Mouse (Mus musculus) left cerebral cortex, adult 9 months (tissue): ENCODE measurements around the gene Fam169b.

ENCODE experiments used
- DNase-seq, 2 experiments: peaks; one replicate each; pipeline ENCODE4 v3.0.0; 2022; ENCODE audit warnings: low spot score in 2 of 2

The Fam169b gene

DNA sequence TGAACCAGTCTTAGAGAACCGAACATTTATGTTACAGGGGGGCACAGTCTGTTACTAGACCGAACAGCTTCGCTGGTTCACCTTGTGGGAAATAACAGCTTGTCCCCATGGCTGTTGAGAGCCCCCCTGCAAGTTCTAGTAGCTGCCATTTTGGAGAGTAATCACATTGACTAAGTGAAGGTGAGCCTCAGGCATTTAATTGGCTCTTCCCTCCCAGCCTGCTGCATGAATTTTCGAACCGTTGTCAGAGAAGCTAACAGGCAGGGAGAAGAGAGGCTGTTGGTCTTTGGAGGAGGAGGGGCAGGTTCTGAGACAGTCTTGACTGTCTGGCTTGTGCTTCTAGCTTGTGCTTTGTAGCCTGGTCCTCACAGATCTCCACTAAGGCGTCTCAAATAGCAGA is 45.3 kb downstream of the Fam169b start:
- no peak for DNase-seq

DNA sequence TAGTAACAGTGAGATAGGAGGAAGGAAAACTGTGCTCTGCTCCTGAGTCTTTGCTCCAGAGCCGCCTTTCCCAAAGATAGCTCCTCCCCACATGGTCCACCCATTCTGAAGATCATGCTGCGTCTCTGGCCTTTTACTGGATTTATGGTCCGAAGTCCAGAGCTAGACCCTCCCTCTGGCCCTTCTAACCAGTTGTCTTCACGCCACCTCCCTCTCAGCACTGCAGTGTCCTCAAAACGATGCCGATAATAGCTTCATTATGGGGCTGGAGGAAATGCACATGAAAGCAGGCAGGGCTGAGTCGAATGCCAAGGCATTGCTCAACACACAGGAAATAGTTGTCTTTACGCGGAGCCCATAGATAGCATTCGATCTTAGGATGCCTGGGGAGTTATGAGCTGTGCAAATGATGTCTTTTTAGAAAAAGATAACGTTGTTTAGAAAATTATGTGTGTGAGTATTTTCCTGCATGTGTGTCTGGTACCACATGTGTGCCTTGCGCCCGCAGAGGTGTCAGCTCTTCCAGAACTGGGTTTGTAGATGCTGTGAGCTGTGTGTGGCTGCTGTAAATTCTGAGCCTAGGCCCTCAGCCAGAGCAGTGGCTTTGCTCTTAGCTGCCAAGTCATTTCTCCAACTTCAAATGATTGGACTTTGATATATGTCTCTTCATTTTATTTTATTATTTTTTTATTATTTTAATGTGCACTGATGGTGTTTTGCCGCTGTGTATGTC is 46.6 kb downstream of the Fam169b start:
- no peak for DNase-seq

DNA sequence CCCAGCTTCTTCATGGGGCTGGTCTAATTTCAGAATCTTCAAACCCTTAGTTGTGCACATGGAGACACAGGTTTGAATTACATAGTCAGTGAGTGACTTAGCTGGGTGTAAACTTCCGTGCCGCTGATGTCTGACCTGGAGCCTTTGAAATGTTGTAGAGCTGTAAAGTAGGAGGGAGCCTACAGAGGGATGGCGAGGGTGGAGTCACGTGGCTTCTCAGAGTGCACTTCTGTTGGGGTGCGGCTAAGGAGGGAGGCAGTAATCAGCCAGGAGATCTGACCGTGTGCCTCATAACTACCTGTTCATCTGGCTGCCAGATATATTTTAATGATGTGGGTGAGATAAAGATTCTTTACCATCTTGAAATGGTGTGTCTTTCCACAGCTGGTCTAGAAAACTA is 49.4 kb downstream of the Fam169b start:
- no peak for DNase-seq

DNA sequence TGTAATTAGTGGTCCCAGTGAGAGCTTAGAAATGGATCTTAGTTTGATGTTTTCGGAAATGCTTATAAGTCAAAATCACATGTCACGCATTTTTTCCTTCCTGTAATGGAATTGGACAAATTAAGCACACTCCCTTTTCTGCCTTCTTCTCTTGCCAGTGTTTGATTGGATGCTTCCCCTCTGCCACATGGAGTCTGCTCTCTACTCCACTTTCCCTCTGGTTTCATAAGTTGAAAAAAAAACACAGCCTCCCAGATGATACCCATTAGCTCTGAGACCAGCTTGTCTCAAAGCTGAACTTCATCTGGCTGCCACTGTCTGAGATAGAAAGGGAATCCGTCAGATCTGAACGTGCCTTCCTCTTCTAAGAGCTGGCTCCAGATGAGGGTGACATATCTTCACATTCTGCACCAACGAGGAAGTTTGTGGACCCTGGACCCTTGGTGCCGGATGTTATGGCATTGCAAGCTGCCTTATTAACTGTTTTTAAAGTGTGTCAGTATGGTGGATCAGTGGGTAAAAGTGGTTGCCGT is 52.6 kb downstream of the Fam169b start:
- DNase-seq, result no peak

DNA sequence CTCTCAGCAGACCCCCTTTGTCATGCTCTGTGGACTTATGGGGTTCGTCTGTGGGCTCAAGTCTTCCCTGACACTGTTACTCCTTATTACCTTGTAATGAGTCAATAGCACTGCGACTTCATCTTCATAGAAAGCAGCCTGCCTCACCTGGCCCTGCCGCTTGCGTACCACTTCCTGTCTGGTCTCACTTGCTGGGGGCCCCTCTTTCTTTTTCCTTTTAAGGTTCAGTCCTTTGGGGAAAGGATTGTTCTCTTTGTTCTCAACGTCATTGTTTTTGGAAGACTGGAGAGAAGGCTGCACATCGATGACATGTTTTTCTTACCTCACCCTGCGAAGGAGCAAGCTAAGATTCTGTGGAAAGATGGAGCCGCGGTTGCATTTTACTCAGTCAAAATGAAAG is 55.4 kb downstream of the Fam169b start:
- no peak for DNase-seq

DNA sequence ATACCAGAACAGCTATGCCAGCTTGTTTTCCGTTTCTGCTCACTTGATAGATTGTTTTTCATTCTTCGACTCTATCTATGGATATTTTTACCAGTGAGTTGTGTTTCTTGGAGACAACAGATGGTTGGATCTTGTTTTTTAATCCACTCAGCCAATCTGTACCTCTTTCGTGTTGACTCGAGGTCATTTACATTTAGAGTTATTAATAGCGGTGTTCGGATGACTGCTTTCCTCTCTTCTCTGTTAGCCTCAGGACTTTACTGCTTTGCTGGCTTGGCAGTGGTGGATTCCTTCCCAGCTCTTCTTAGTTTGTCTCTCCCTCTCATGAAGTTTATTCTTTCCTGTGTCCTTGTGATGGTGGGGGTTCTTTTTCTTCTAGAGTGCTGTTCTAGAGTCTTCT is 59.2 kb downstream of the Fam169b start:
- DNase-seq, result no peak

DNA sequence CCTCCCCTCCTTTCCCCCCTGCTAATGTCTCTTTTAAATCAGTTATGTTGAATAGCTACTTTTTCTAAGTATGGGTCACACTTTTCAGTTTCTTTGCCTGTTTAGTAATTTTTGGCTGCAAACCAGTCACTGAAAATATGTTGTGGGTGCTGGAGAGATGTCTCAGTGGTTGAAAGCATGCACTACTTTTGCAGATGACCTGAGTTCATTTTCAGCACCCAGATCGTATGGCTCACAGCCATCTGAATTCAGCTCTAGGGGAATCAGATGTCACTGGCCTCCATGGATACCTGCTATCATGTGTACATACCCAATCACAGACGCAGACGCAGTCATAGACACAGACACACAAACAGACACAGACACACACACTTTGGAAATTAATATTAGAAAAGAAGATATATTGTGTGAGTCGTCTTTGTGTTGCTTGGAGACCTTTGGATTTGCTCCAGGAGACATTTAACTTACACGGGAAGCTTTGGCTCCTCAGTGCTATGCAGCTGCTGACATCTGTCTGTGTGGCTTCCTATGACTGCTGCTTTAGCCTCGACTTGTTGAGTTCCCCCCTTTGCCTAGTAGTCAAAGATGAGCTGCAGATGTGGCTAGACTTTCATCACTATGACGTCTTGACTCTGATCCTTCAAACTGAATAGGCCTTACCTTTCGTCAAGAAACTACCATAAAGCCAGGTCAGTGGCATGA is 63.6 kb downstream of the Fam169b start:
- DNase-seq, result no peak

DNA sequence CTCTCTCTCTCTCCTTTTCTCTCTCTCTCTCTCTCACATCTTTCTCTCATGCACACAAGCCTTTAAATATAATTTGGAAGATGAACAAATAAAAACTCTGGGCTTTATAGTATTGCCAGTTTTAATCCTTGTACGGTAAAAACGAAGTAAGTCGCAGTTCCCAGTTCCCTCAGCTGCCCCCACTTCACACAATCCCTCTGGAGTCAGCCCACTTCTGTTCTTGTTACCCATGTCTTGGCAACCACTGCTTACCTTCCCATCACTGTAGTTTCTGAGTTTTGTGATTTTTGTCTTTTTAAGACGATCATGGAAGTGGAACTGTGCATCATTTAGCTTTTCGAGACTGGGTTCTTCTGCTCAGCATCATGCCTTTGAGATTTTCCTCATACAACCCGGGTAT is 65.0 kb downstream of the Fam169b start:
- no peak for DNase-seq

DNA sequence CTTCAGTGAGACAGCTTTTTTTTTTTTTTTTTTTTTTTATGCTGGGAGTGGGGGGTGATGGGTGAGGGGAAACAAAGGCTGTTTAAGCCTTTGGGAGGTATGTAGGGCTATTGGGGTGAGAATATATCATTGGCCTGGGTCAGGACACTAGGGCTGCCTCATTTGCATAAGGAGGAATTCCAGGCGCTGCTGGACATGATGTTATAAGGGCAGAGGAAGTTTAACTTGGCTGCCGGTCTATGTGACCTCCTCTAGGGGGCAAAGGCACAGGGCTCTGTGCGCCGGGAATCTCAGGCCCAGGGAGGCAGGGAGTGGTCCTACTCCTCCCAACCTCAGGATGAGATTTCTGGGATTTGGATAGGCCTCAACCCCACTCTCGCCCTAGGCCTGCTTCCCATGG is 70.9 kb downstream of the Fam169b start:
- no peak for DNase-seq

DNA sequence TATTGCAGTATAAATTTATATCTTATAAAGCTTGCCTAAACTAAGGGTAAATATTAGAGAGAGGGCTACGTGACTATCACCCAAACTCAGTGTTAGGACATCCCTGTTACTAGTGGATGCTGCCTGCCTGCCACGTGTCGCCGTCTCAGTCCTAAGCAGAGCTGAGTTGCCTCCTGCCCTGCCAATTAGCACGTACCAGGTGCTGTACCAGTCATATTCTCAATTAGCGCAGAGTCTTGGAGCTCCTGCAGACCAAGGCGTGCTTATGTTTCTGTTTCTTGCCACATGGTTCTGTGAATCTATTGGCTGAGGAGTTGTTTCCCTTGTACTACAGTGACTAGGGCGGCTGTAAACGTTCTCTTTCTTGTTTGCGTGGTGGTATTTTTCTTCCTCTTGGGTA is 72.3 kb downstream of the Fam169b start:
- no peak for DNase-seq

DNA sequence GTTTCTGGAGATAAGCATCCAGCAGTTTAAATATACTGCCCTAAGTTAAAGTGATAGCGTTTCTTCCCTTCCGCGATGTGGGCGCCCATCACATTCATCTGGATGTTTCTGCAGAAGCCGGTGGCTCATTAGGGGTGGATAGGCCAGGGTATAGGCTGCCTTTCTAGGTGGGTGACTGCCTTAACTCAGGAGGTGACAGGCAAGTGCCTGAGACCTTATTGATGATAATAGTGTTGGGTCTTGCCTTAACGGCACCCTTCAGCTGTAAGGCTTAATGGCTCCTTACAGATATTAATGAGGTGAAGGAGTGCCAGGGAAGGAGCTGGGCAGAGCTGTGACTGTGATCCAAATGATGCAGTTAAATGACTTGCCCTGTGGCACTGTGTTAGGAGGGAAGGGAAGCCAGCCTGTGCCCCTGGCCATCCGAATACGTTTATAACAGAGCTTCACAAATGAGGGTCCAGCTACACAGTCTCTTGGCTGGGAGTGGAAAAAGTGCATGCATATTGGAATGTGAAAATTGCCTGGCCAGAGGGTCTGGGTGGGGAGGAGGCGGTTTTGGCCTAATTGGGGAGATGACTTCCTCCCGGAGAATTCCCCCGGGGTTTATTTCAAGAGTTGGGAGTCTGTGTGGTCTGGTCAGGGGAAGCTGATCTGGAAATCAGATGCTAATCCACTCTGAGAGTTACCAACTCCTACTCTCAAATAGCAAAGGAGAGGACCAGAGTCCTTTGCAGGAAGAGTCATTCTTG is 81.9 kb downstream of the Fam169b start:
- no peak for DNase-seq

DNA sequence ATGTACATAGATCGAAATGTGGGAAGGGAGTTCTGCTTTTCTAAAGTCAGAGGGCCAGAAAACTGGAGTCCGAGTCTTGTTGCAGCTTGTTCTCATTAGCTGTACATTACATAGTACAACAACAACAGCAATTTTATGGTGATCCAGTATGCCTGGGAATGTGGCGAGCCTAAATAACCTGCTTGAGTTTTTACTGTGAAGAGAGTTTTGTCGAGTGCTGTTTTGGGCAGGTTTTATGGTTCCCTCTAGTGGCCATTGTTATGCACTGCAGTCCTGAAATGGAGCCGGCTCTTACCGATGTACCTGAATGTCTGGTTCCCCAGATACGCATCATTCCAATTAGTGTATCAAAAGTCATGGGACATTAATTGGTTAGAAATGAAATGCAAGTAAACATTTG is 83.8 kb downstream of the Fam169b start:
- peak in 1 of 2 experiments; percentile 73 for DNase-seq

DNA sequence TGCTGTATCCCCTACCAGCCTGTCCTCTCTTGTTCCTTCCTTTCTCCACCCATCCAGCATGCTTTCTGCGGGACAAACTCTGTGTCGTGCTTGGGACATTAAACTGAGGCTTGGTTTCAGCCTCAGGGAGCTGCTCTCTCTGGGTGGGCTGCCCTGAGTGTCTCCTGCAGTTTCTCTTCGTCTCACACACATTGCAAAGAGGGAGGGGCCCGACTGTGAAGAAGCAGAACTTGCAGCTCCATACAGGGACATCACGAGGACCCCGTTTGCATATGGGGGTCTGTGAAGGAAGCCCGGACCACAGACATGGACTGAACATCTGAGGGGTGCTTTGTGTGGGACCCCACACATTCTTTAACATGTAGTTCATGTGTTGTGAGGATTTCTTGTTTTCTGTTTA is 89.0 kb downstream of the Fam169b start:
- DNase-seq, result no peak

DNA sequence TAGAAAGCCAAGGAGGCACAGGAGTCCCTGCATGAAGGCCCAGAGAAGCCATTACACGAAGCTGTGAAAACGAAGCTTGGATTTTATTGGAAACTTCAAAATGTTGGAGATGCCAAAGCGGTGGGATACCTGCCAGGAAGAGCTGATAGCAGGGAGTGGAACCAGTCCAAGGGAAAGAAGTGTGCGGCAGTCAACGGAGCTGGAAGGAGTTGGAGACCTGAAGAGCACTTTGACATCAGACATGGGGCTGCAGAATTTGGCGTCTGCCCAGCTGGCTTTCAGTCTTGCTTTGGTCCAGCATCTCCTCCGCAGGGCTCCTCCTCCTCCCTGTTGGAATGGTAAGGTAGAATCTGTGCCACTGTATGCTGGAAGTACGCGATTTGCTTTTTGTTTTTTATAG is 92.1 kb downstream of the Fam169b start:
- DNase-seq, result peak in 1 of 2 experiments; percentile 16

DNA sequence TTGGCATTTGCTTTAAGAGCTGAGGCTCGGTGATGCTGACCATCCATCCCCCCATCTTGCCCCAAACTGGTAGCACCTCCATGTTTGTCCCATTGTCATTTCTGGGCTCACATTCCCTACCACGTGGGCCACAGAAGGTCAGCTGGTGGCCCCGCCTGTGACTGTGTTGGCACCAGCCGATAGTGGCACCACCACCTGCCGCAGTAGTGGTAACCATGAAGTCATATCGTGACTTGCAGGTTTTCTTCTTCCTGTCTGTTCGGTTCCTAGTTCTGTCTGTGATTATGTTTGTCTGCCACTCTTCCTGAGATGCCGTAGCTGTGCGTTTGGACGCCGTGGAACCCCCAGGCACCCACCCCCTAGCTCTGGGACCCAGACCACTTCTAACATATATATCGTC is 95.3 kb downstream of the Fam169b start:
- no peak for DNase-seq

DNA sequence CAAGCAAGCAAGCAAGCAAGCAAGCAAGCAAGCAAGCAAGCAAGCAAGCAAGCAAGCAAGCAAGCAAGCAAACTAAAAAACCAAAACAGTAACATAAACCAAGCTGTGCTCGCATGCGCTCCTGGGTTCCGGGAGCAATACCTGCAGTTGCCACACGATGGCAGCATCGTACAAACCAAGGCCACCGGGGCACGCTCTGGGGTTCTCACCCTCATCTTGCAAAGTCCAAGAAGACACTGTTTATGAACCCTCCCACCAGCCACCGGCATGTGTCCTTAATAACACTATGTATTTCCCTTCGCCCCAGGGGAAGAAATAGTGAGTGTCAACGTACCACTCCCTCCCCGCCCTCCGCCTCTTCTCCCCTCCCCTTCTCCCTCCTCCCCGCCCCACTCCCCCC is 96.1 kb downstream of the Fam169b start:
- DNase-seq, result peak in 1 of 2 experiments; percentile 70

DNA sequence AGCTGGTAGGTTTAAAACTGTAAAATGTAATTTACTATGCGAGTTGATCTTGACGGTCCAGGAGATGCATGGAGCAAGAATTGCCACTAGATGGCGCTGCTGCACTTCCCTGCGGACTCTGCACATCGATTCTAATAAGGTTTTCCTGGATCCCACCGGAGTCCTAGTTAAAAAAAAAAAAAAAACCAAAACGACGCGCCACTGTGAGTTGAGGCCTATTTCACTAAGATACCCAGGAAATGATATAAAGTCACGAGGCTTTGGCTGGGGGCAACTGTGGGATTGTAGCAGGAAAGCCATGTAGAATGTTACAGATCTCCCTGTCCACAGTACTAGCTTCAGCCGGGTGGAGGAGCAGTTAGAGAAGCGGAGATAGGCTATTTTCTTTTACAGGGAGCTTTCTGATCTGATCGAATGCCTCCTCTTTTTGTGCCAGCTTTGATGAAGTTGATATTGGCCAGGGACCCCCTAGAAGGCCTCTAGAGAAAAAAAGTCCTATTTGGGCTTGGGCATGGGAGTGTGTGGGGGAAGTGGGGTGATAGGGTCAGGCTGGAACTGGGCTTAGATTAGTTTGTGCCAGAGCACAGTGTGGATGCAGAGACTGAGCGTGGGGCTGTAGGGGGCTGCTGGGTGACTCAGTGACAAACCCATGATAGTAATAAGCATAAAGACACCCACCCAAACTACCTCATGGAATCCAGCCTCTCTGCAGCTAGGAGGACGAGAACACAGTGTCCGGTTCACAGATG is 100.6 kb downstream of the Fam169b start:
- DNase-seq, result peak in 1 of 2 experiments; percentile 68

DNA sequence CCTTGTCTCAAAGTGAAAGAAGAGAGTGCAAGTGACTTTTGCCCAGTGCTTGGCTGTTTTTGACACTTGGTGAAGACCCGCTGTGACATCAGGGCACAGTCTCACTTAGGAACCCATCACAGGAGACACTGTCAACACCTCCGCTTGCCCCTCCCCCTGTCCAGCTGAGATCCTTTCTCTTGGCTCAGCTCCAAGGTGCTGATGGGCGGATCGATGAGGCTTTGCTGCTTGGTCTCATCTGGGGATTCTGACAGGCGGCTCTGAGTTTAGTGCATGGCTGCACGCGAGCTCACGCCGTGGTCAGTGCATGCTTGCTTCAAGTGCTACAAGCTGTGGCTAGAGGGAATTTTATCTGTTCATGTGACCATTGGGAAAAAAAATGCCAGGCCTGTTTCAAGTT is 108.5 kb downstream of the Fam169b start:
- DNase-seq, result no peak

DNA sequence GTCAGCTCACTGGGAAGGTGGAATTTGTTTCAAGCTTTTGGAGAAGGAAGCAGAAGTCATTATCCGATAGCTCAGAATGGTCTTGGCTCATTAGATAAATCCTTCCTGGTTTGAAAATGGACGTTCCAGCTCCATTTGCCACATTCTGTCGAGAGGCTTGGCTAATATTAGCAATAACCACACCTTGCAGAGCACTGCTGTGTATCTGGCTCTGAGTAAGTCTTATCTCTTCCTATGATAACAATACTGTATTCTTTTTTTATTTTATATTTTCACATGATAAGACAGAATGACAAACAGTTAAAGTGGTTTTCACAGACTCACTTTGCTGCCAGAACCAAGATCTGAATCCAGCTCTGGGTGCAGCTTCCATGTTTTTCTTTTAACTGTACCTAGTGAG is 113.1 kb downstream of the Fam169b start:
- DNase-seq, result no peak

DNA sequence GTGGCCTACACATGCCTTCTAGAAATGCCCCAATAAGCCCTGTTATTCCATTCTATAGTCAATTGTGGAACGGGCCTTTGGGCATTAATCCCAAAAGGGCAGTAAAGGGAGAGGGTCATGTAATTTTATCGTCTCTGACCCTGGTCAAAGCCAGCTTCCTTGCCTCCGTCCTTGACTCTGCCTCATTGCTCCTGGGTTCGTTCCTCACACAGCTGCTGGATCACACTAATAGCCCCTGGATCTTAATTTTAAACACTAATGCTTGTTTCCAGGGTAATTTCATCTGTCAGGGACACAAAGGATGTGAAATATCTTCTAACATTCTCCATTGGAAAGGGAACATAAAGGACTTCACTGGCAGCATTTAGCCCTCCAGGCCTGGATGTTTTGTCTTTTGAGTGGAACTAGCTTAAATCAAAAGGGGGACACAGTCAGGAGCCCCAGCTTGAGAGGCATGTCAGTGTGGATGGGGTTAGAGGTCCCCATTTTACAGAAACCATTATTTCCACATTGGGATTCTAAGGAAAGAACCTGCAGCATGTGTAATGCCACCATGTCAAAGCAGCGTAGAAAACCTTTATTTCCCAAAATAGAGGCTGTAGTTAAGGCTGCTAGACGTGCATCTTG is 122.2 kb downstream of the Fam169b start:
- DNase-seq, result no peak

DNA sequence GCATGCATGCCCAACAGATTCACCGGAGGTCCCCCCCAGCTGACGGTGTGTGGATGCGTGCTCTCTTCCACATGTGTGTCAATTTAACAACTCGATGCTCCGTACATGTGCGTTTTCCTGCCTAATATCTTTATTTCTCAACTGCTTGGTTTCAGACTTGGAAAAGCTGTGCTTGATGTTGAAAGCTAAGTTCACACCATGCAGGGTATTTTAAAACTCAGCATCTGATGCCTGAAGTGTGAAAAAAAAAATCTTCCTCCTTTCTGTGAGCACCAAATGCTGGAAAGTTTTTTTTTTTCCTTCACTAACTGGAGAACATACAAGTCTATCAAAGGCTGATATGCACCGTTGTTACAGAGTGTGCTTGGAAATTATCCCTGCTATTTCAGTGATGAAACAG is 126.9 kb downstream of the Fam169b start:
- DNase-seq, result peak; percentile 6 to 17
